Mouse (Mus musculus): Measurements from ENCODE around the gene Ptprb.

Ptprb gene

GRCm38 (mm10) chr10:116370991-116371725 is 95.8 kb downstream of the Ptprb start:
- in situ Hi-C loops (cut with MboI, MseI), result no loop called here

- in situ Hi-C loops (cut with MboI, MseI), result no loop called here
Measured at GRCm38 (mm10) chr10:116374111-116374510, 98.8 kb downstream of the Ptprb start.

- in situ Hi-C loops (cut with MboI, MseI), result no loop called here
Measured at GRCm38 (mm10) chr10:116376853-116377252, 101.5 kb downstream of the Ptprb start.

GRCm38 (mm10) chr10:116382826-116383685 is 107.7 kb downstream of the Ptprb start:
- in situ Hi-C loops (cut with MboI, MseI), result no loop called here

GRCm38 (mm10) chr10:116384401-116384800 is 109.1 kb downstream of the Ptprb start:
- in situ Hi-C loops (cut with MboI, MseI), result no loop called here

GRCm38 (mm10) chr10:116386391-116386885 is 111.1 kb downstream of the Ptprb start:
- in situ Hi-C loops (cut with MboI, MseI), result no loop called here

GRCm38 (mm10) chr10:116388840-116389239 is 113.5 kb downstream of the Ptprb start:
- in situ Hi-C loops (cut with MboI, MseI), result no loop called here

GRCm38 (mm10) chr10:116393790-116394475 is 118.6 kb downstream of the Ptprb start:
- in situ Hi-C loops (cut with MboI, MseI), result no loop called here

- in situ Hi-C loops (cut with MboI, MseI), result no loop called here
Measured at GRCm38 (mm10) chr10:116394585-116394984, 119.3 kb downstream of the Ptprb start.

- in situ Hi-C loops (cut with MboI, MseI), result no loop called here
Measured at GRCm38 (mm10) chr10:116396279-116396678, 121.0 kb downstream of the Ptprb start.

- in situ Hi-C loops (cut with MboI, MseI), result no loop called here
Measured at GRCm38 (mm10) chr10:116396966-116397365, 121.6 kb downstream of the Ptprb start.

- in situ Hi-C loops (cut with MboI, MseI), result no loop called here
Measured at GRCm38 (mm10) chr10:116397573-116397972, 122.2 kb downstream of the Ptprb start.

- in situ Hi-C loops (cut with MboI, MseI), result no loop called here
Measured at GRCm38 (mm10) chr10:116397973-116398372, 122.7 kb downstream of the Ptprb start.

GRCm38 (mm10) chr10:116402742-116403425 is 127.6 kb downstream of the Ptprb start:
- in situ Hi-C loops (cut with MboI, MseI), result no loop called here

- in situ Hi-C loops (cut with MboI, MseI), result no loop called here
Measured at GRCm38 (mm10) chr10:116403679-116404078, 128.4 kb downstream of the Ptprb start.

- in situ Hi-C loops (cut with MboI, MseI), result no loop called here
Measured at GRCm38 (mm10) chr10:116405011-116405410, 129.7 kb downstream of the Ptprb start.

- in situ Hi-C loops (cut with MboI, MseI), result no loop called here
Measured at GRCm38 (mm10) chr10:116407684-116408359, 132.5 kb downstream of the Ptprb start.

GRCm38 (mm10) chr10:116410826-116411225 is 135.5 kb downstream of the Ptprb start:
- in situ Hi-C loops (cut with MboI, MseI), result loop anchor here (5.0 kb wide), 1 partner anchor 51 kb away; no protein-coding TSS in a partner anchor

GRCm38 (mm10) chr10:116416142-116416541 is 140.8 kb downstream of the Ptprb start:
- in situ Hi-C loops (cut with MboI, MseI), result no loop called here

GRCm38 (mm10) chr10:116416726-116417125 is 141.4 kb downstream of the Ptprb start:
- in situ Hi-C loops (cut with MboI, MseI), result no loop called here

All from T-helper 1 cell (primary cell).